Mouse (Mus musculus) stomach, embryonic 15.5 days (tissue): ENCODE measurements around the gene 4930404N11Rik. TPM values are rescaled to one million over a fixed set of nuclear protein-coding genes. Genes with fewer than 3 reads are reported as not detected.
A peak's percentile ranks its signal among the peaks of the same experiment; 100 is the strongest.

Experiments used
- ATAC-seq: fragments of 200-750 bp; cut with Nextera tagmentation; 2 replicates; pipeline ENCODE4 v1.8.0; 2017; ENCODE audit warnings: low read depth, moderate number of reproducible peaks, moderate TSS enrichment; ENCODE audit not compliant: insufficient read depth, low FRiP score
- H3K27ac ChIP-seq: fragments of 300-500 bp; sonication (generic); 2 replicates; pipeline ENCODE4 v1.5.1; 2015; ENCODE audit warnings: mild to moderate bottlenecking, inconsistent platforms
- H3K27me3 ChIP-seq: fragments of 300-500 bp; sonication (generic); replicated peaks from 2 replicates; pipeline ENCODE4 v1.6.1; 2015; ENCODE audit warnings: inconsistent platforms
- H3K36me3 ChIP-seq: fragments of 300-500 bp; sonication (generic); 2 replicates; pipeline ENCODE4 v1.6.1; 2015; ENCODE audit warnings: inconsistent platforms
- H3K4me1 ChIP-seq: fragments of 300-500 bp; sonication (generic); 2 replicates; pipeline ENCODE4 v1.6.1; 2015; ENCODE audit warnings: inconsistent platforms
- H3K4me2 ChIP-seq: fragments of 300-500 bp; sonication (generic); 2 replicates; pipeline ENCODE4 v1.6.1; 2015; ENCODE audit warnings: mild to moderate bottlenecking, inconsistent platforms
- H3K4me3 ChIP-seq: fragments of 300-500 bp; sonication (generic); replicated peaks from 2 replicates; pipeline ENCODE4 v1.5.1; 2015; ENCODE audit warnings: inconsistent platforms
- H3K9ac ChIP-seq: fragments of 300-500 bp; sonication (generic); 2 replicates; pipeline ENCODE4 v1.6.1; 2015; ENCODE audit warnings: inconsistent platforms
- H3K9me3 ChIP-seq: fragments of 300-500 bp; sonication (generic); 2 replicates; pipeline ENCODE4 v1.6.1; 2016; ENCODE audit warnings: inconsistent platforms
- WGBS: fragments of 180-500 bp; shearing (Covaris S2); methylation state at CpG from one replicate; pipeline ENCODE4 v1.1.7; 2015; 5-methylcytosine and 5-hydroxymethylcytosine counted together
- polyA plus RNA-seq: library from polyadenylated mRNA; unstranded; fragments of >200 nt; fragmentation: Nextera tagmentation; extraction: Ambion mirVana; gene quantifications from 2 replicates; pipeline ENCODE4 v1.2.1, GENCODE M21; 2015

Gene 4930404N11Rik
- polyA plus RNA-seq, 1 experiment from 2014 or later: 1.5 TPM

DNA sequence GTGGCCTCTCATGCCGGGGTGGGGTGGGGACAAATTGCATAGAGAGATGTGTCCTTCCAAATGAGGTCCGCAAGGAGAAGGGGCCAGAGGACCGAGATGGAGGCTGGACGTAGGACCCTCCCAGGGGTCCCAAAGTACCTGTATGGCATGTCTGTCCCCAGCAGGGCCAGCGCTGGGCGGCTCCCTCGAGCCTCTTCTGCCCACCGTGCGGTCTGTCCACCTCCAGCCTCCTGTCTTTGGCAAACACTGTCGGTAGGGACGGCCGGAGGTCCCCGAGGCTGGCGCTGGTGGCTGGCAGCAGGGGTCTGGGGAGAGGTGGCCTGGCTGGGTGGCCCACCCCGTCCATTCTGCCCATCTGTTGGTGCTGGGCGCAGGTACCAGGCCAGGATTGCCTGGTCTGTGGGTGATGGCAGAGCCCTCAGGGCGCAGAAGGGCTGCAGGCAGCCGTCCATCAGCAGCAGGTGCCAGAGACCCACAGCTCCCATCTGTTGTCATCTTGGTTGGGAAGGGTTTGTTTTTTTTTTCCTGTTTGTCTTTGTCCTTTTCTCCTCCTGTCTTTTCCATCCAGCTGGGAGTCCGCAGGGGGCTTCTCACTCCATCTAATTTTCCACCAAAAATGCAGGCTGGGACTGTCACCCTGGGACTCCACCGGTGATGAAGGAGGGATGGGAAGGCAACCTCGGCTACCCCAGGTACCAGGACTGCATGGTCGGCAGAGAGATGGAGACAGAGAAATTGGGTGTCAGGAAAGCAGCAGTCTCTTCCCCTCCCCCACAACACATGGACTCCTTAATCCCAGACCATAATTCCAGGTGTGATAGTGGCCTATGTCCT, 35.0 kb upstream of the 4930404N11Rik start:
- 65% methylated on average over 22 of the region's 22 CpGs for WGBS
- Histone ChIP-seq H3K9me3 (no peaks in the 10 kb centered on the region), H3K4me1 (peaks cover 29% of the 10 kb centered on the region), H3K27me3 (no peaks in the 10 kb centered on the region), H3K27ac (peak overlapping the region; percentile 89; the same call in 1 of the 2 replicates), H3K36me3 (peaks cover 19% of the 10 kb centered on the region; the same call in 1 of the 2 replicates), H3K4me3 (no peak overlapping the region), H3K9ac (no peak overlapping the region), H3K4me2 (no peak overlapping the region)
- no peak for ATAC-seq

DNA sequence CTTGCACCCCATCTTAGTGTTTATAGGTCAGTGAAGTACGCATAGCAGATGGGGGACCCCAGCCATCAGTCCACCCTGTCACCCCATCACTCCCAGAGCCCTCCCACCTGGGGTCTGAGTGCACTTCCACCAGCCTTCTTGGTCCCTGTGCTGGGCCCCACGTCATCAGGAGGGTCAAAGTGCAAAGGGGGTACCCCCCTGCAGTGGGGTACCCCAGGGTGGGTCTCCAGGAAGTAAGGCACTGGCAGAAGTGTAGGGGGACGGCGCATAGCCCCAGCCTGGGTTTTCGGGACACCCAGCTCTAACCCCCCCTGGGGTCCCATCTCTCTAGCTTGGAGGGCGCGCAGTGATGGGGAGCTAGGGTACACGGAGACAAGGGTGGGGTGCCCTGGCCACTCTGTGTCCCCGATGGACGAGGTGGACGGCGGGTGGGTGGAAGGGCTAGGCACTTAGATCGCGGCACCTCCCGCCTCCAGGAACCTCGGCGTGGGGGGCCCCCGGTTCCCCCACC, 34.2 kb upstream of the 4930404N11Rik start:
- no peaks in the 10 kb centered on the region for H3K27me3 ChIP-seq
- no peak for ATAC-seq
- H3K36me3 ChIP-seq: peaks cover 19% of the 10 kb centered on the region; the same call in 1 of the 2 replicates
- no peak overlapping the region for H3K9ac ChIP-seq
- 83% methylated on average over 18 of the region's 18 CpGs for WGBS
- H3K4me3 ChIP-seq: no peak overlapping the region
- H3K27ac ChIP-seq: no peak overlapping the region
- H3K4me2 ChIP-seq: no peak overlapping the region
- H3K4me1 ChIP-seq: peaks cover 29% of the 10 kb centered on the region
- no peaks in the 10 kb centered on the region for H3K9me3 ChIP-seq

DNA sequence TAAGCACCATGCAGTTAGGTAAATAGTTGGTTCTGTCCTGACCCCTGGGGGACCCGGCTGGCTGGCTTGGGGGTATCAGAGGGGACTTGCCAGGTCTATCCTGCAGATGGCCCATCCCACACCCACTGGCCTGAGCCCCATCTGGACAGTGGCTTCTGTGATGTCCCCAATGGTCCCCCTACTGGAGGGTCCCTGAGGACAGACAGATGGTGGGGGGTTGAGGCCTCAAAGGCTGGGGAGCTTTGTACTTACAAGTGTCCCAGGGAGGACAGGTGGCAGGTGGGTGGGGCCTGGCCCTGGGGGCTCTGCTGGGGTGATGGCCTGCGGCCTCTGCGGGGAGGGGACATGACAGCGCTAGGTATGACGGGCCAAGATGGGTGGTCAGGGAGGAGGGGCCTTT, 33.7 kb upstream of the 4930404N11Rik start:
- H3K4me2 ChIP-seq: no peak overlapping the region
- H3K4me3 ChIP-seq: no peak overlapping the region
- ATAC-seq: no peak
- H3K4me1 ChIP-seq: peaks cover 29% of the 10 kb centered on the region
- 77% methylated on average over 5 of the region's 5 CpGs for WGBS
- H3K27ac ChIP-seq: no peak overlapping the region
- no peaks in the 10 kb centered on the region for H3K9me3 ChIP-seq
- peaks cover 14% of the 10 kb centered on the region; the same call in 1 of the 2 replicates for H3K36me3 ChIP-seq
- H3K27me3 ChIP-seq: no peaks in the 10 kb centered on the region
- H3K9ac ChIP-seq: no peak overlapping the region

DNA sequence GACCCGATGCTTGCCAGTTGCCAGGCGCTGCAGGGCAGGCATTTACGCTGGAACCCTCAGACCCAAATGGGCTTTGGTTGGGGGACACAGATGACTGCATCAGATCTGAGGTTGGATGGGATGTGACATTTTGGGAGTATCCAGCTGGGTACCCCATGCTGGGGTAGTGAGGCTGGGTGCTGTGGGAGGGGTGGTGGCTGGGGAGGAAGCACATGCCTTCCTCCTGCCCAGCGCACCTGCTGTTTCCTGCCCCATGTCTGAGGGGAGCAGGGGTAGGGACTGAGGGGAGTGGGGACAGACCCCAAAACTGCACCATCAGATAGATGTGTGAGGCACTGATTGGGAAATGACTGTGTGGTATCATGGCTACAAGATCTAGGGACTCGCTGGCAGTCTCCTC, 31.1 kb upstream of the 4930404N11Rik start:
- H3K27ac ChIP-seq: no peak overlapping the region
- ATAC-seq: no peak
- no peak overlapping the region for H3K9ac ChIP-seq

DNA sequence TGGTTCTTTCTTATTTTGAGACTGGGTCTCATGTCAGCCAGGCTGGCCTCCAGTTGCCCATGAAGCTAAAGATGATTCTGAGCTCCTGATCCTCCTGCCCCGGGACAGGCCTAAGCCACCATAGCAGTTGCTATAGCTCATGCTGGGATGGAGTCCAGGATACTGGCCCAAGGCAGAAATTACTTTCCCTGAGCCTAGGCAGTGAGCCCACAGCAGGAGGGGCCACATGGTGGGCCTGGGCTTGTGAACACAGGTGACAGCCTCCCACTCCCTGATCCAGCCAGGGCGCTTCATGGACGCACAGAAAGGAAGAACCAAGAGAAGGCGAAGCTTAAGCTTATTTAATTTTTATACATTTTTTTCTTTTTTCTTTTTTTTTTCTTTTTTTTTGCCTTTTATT, 30.2 kb upstream of the 4930404N11Rik start:
- no peaks in the 10 kb centered on the region for H3K9me3 ChIP-seq
- no peak for ATAC-seq
- 89% methylated on average over 4 of the region's 4 CpGs for WGBS

More for the DNA sequence above, 31.1 kb upstream of the 4930404N11Rik start:
- Histone ChIP-seq H3K27me3 (no peaks in the 10 kb centered on the region), H3K4me2 (no peak overlapping the region), H3K36me3 (peaks cover 10% of the 10 kb centered on the region; the same call in 1 of the 2 replicates), H3K9me3 (no peaks in the 10 kb centered on the region), H3K4me3 (no peak overlapping the region), H3K4me1 (peaks cover 23% of the 10 kb centered on the region)
- WGBS: 84% methylated on average over 5 of the region's 5 CpGs

DNA sequence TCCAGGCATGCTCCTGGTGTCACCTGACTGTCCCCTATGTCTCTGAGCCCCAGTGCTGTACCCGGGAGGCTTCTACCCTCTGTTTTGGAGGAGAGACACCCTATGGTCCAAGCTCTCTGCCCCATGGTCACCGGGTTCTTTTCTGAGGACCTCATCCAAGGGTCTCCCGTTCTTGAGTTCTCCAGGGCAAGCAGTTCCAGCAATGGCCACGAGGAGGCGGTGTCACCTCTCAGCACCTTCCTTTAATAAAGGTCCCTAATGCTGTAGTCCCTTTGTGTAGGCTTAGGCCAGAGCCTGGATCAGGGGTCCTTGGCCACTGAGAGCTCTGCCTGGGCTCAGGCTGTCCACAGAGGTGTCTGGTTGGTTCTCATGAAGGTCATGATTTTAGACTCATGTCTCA, 29.5 kb upstream of the 4930404N11Rik start:
- Histone ChIP-seq H3K36me3 (peaks cover 4% of the 10 kb centered on the region; the same call in 1 of the 2 replicates), H3K9ac (no peak overlapping the region), H3K4me3 (no peak overlapping the region), H3K4me2 (no peak overlapping the region), H3K9me3 (no peaks in the 10 kb centered on the region), H3K27me3 (no peaks in the 10 kb centered on the region), H3K27ac (no peak overlapping the region), H3K4me1 (peaks cover 17% of the 10 kb centered on the region)
- 12% methylated on average over 5 of the region's 5 CpGs for WGBS
- ATAC-seq: no peak

More for the DNA sequence above, 30.2 kb upstream of the 4930404N11Rik start:
- Histone ChIP-seq H3K27me3 (no peaks in the 10 kb centered on the region), H3K27ac (0 out of 2 replicates have a peak overlapping the region, but pooled peaks have one; percentile 4), H3K36me3 (peaks cover 10% of the 10 kb centered on the region; the same call in 1 of the 2 replicates), H3K4me1 (peaks cover 16% of the 10 kb centered on the region), H3K4me3 (no peak overlapping the region), H3K4me2 (no peak overlapping the region), H3K9ac (no peak overlapping the region)

DNA sequence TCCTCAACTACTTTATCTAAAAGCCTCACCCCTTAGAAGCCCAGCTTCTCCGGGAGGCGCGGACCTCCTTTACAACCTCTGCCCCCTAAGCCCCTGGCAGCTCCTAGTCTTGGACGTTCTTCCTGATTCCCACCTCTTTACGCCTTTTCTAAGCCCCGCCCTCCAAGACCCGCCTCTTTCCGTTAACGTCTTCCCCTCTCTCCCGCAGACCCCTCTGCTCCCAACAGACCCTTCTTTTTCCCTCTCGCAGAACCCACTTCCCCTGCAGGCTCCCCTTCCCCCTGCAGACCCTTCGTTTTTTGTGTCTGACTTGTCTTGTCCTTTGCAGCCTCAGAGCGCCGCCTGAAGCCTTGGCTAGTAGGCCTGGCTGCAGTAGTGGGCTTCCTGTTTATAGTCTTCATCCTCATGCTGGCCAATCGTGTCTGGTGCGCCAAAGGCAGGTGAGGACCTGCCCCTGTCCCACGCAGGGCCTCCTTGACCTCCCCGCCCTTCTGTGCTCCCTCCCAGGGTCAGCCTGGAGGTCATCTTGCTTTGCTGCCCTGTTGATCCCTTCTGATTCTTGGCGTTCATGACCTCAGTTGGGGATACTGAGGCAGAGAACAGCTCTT, 27.9 kb upstream of the 4930404N11Rik start:
- peak overlapping the region; percentile 61 for H3K4me2 ChIP-seq
- H3K9ac ChIP-seq: peak overlapping the region; percentile 29; the same call in 1 of the 2 replicates
- no peaks in the 10 kb centered on the region for H3K27me3 ChIP-seq
- H3K36me3 ChIP-seq: peaks cover under 1% of the 10 kb centered on the region; the same call in 1 of the 2 replicates
- H3K4me3 ChIP-seq: peak overlapping the region; percentile 36
- peaks cover 23% of the 10 kb centered on the region for H3K4me1 ChIP-seq
- no peaks in the 10 kb centered on the region for H3K9me3 ChIP-seq
- no peak for ATAC-seq
- H3K27ac ChIP-seq: peak overlapping the region; percentile 76; the same call in 1 of the 2 replicates
- 3% methylated on average over 19 of the region's 19 CpGs for WGBS

DNA sequence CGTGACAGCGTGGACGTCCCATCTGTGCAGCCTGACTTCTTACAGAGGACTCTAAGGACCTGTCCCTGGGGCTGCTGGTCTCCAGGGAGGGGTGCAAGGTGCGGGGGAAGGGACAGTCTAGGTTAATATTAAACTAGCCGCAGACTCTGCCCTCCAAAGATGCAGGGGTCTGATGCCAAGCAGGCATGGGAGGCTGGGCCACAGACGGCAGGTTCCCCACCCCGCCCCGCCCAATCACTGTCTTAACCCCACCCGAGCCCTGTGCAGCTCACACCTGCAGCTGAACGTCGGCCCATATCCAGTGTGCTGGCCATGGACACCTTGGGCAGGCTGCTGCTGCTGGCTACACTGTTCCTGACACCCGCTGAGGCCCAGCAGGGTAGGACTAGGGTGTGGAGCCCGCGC, 27.2 kb upstream of the 4930404N11Rik start, which contains the start of gene Smim24:
Gene Smim24 (plus strand): TSS at position 271 of the 405 bp plus-strand sequence.
- WGBS: 46% methylated on average over 14 of the region's 14 CpGs
- Histone ChIP-seq H3K4me2 (peak within 1 kb of the TSS; percentile 61), H3K9me3 (no peaks in the 10 kb centered on the region), H3K4me1 (peaks cover 23% of the 10 kb centered on the region), H3K27ac (peak within 1 kb of the TSS; percentile 76), H3K36me3 (0 out of 2 replicates have a peak, but pooled peaks cover 7% of the 10 kb centered on the region), H3K27me3 (no peaks in the 10 kb centered on the region), H3K9ac (peak within 1 kb of the TSS; percentile 29; the same call in 1 of the 2 replicates), H3K4me3 (peak within 1 kb of the TSS; percentile 36)
- peak; percentile 48 for ATAC-seq

DNA sequence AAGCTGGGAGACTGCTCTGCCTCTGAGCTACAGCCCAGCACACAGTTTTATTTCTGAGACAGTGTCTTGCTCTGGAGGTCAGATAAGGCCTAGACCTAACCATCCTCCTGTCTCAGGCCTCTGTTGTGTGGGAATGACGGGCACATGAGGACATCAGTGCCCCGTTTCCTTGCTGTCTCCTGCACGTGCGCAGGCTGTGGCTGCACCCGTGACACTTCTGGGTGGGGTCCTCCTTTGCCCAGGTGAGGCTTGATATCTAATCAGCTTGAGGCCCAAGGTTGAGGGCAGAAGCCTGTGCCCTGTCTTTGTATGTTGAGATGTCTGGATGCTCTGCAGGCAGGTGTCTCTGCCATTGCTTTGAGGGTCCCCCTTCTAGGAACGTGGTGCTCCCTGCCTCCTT, 26.7 kb upstream of the 4930404N11Rik start:
- Histone ChIP-seq H3K9me3 (no peaks in the 10 kb centered on the region), H3K9ac (no peak overlapping the region), H3K4me3 (no peak overlapping the region), H3K36me3 (0 out of 2 replicates have a peak, but pooled peaks cover 12% of the 10 kb centered on the region), H3K27ac (peak overlapping the region; percentile 54; the same call in 1 of the 2 replicates), H3K27me3 (no peaks in the 10 kb centered on the region), H3K4me1 (peaks cover 23% of the 10 kb centered on the region), H3K4me2 (peak overlapping the region; percentile 61)
- no peak for ATAC-seq
- WGBS: 62% methylated on average over 6 of the region's 6 CpGs

DNA sequence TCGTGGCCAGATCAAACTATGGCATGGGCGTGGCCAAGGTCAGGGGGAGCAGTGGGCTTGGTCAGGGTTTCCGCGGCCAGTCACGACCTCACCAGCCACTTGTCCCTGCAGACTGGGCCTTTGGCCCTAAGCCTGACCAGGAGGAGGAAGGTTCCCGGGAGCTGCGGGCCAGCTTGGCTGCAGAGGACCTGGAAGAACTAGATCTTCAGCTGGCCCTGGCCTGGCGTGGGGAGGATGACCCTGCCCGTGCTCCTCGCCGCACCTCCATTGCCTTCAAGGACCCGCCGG, 25.0 kb upstream of the 4930404N11Rik start:
- ATAC-seq: no peak
- H3K27ac ChIP-seq: no peak overlapping the region
- H3K4me1 ChIP-seq: peaks cover 26% of the 10 kb centered on the region
- no peak overlapping the region for H3K9ac ChIP-seq
- peaks cover 27% of the 10 kb centered on the region; the same call in 1 of the 2 replicates for H3K36me3 ChIP-seq
- H3K9me3 ChIP-seq: no peaks in the 10 kb centered on the region
- WGBS: 82% methylated on average over 13 of the region's 13 CpGs
- no peaks in the 10 kb centered on the region for H3K27me3 ChIP-seq
- H3K4me3 ChIP-seq: no peak overlapping the region
- H3K4me2 ChIP-seq: no peak overlapping the region

DNA sequence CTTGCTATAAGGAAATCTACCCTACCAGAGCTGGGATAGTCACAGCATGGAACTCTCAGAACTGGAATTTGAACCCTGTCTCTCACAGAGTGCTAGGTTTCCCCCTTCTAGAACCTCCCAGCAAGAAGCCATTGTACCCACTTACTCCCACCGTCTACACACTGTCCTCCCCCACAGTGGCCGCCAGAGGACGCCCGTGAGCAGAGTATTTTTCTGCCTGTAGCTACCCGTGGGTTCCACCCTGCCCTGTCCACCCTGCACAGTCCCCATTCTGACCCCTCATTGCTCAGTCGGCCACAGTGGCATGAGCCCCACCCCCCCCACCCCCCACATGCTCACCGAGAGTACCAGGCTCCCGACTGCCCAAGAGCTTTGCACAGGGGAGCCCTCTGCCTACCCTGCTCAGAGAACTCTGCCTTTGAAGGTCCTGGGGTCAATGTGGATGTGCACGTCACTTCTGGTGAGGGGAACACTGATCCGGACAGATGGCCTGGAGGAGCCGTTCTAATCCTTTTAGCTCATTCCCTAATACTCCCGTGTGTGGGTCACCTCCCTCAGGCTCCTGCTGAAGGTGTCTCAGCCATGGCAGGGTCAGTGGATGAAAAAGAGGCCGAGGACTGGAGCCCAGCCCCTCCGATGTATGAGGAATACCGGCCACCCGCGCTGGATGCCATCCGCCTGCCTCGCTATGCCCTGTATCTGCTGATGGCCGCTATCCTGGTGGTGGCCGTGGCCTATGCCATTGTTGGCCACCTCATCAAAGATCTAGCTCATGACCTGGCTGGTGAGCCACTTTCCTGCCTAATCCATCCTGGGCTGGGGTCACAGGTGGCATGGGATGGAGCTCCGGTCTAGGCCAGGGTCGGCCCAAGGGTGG, 24.4 kb upstream of the 4930404N11Rik start:
- no peak for ATAC-seq
- peaks cover 27% of the 10 kb centered on the region; the same call in 1 of the 2 replicates for H3K36me3 ChIP-seq
- H3K4me3 ChIP-seq: no peak overlapping the region
- H3K9me3 ChIP-seq: no peaks in the 10 kb centered on the region
- peaks cover 32% of the 10 kb centered on the region for H3K4me1 ChIP-seq
- H3K9ac ChIP-seq: no peak overlapping the region
- H3K4me2 ChIP-seq: no peak overlapping the region
- WGBS: 58% methylated on average over 23 of the region's 23 CpGs
- no peak overlapping the region for H3K27ac ChIP-seq
- H3K27me3 ChIP-seq: no peaks in the 10 kb centered on the region
